Mouse (Mus musculus): ENCODE data around the gene Kcnk5. TPM values are rescaled to one million over a fixed set of nuclear protein-coding genes. Genes with fewer than 3 reads are reported as not detected.
A peak's percentile ranks its signal among the peaks of the same experiment; 100 is the strongest.

Kcnk5 gene
- polyA plus RNA-seq, 1 experiment from 2014 or later, result 5.2 TPM

- Histone ChIP-seq H3K4me1 (ENCODE audit: insufficient read depth, low read depth, low read length) (no peaks in the 10 kb centered on the region), H3K9ac (replicated peaks; ENCODE audit: low read depth) (no peak overlapping the region), H3K4me3 (ENCODE audit: low read depth, low read length) (no peak overlapping the region), H3K9me3 (ENCODE audit: low read length) (no peaks in the 10 kb centered on the region), H3K27ac (ENCODE audit: low read length) (no peak overlapping the region), H3K27me3 (replicated peaks; ENCODE audit: insufficient read depth, low read length) (no peaks in the 10 kb centered on the region), H3K4me2 (replicated peaks; ENCODE audit: low read depth, low read length) (no peak overlapping the region), H3K36me3 (ENCODE audit: insufficient read depth, low read length) (no peaks in the 10 kb centered on the region)
- DNase-seq (ENCODE audit: low spot score) (peak; percentile 29), ATAC-seq (no peak)
- TF ChIP-seq CTCF (IDR thresholded peaks at IDR 0.05), result no peak
- TF ChIP-seq EP300 (IDR thresholded peaks at IDR 0.05), result no peak
- WGBS, result 40% methylated on average over 4 of the region's 4 CpGs
These were observed 24.1 kb upstream of the Kcnk5 start for GRCm38 (mm10) chr14:20205747-20206146.

GRCm38 (mm10) chr14:20203301-20203700 is 21.7 kb upstream of the Kcnk5 start:
- DNase-seq (ENCODE audit: low spot score) (no peak), ATAC-seq (no peak)
- no peaks in the 10 kb centered on the region for H3K4me1 ChIP-seq (ENCODE audit: insufficient read depth, low read depth, low read length)
- no peaks in the 10 kb centered on the region for H3K36me3 ChIP-seq (ENCODE audit: insufficient read depth, low read length)
- WGBS, result 60% methylated on average over 4 of the region's 4 CpGs
- H3K4me3 ChIP-seq (ENCODE audit: low read depth, low read length), result no peak overlapping the region
- H3K9me3 ChIP-seq (ENCODE audit: low read length), result no peaks in the 10 kb centered on the region
- no peaks in the 10 kb centered on the region for H3K27me3 ChIP-seq (replicated peaks; ENCODE audit: insufficient read depth, low read length)
- H3K27ac ChIP-seq (ENCODE audit: low read length), result no peak overlapping the region
- H3K4me2 ChIP-seq (replicated peaks; ENCODE audit: low read depth, low read length), result no peak overlapping the region
- H3K9ac ChIP-seq (replicated peaks; ENCODE audit: low read depth), result no peak overlapping the region
- TF ChIP-seq EP300 (IDR thresholded peaks at IDR 0.05) (no peak), CTCF (IDR thresholded peaks at IDR 0.05) (no peak)

- ATAC-seq, result no peak
These were observed 21.1 kb upstream of the Kcnk5 start for GRCm38 (mm10) chr14:20202655-20203181.

GRCm38 (mm10) chr14:20201066-20201683 is 19.6 kb upstream of the Kcnk5 start:
- Histone ChIP-seq H3K9me3 (ENCODE audit: low read length) (no peaks in the 10 kb centered on the region), H3K4me2 (replicated peaks; ENCODE audit: low read depth, low read length) (no peak overlapping the region), H3K9ac (replicated peaks; ENCODE audit: low read depth) (no peak overlapping the region), H3K4me3 (ENCODE audit: low read depth, low read length) (no peak overlapping the region), H3K4me1 (ENCODE audit: insufficient read depth, low read depth, low read length) (no peaks in the 10 kb centered on the region), H3K27ac (ENCODE audit: low read length) (no peak overlapping the region), H3K36me3 (ENCODE audit: insufficient read depth, low read length) (no peaks in the 10 kb centered on the region), H3K27me3 (replicated peaks; ENCODE audit: insufficient read depth, low read length) (no peaks in the 10 kb centered on the region)
- WGBS, result 53% methylated on average over 8 of the region's 8 CpGs
- ATAC-seq (no peak), DNase-seq (ENCODE audit: low spot score) (no peak)
- no peak for TF ChIP-seq CTCF (IDR thresholded peaks at IDR 0.05)
- TF ChIP-seq EP300 (IDR thresholded peaks at IDR 0.05), result no peak

More at GRCm38 (mm10) chr14:20202655-20203181, 21.1 kb upstream of the Kcnk5 start:
- Histone ChIP-seq H3K9me3 (ENCODE audit: low read length) (no peaks in the 10 kb centered on the region), H3K4me2 (replicated peaks; ENCODE audit: low read depth, low read length) (no peak overlapping the region), H3K4me3 (ENCODE audit: low read depth, low read length) (no peak overlapping the region), H3K27ac (ENCODE audit: low read length) (no peak overlapping the region), H3K27me3 (replicated peaks; ENCODE audit: insufficient read depth, low read length) (no peaks in the 10 kb centered on the region), H3K4me1 (ENCODE audit: insufficient read depth, low read depth, low read length) (no peaks in the 10 kb centered on the region), H3K9ac (replicated peaks; ENCODE audit: low read depth) (no peak overlapping the region), H3K36me3 (ENCODE audit: insufficient read depth, low read length) (no peaks in the 10 kb centered on the region)
- no peak for DNase-seq (ENCODE audit: low spot score)
- WGBS, result 92% methylated on average over 5 of the region's 5 CpGs
- TF ChIP-seq CTCF (IDR thresholded peaks at IDR 0.05) (no peak), EP300 (IDR thresholded peaks at IDR 0.05) (no peak)

- no peak overlapping the region for H3K4me3 ChIP-seq (ENCODE audit: low read depth, low read length)
- no peak for DNase-seq (ENCODE audit: low spot score)
- TF ChIP-seq CTCF (IDR thresholded peaks at IDR 0.05) (no peak), EP300 (IDR thresholded peaks at IDR 0.05) (no peak)
These were observed 11.6 kb upstream of the Kcnk5 start for GRCm38 (mm10) chr14:20193103-20193715.

GRCm38 (mm10) chr14:20191136-20191735 is 9.6 kb upstream of the Kcnk5 start:
- no peak overlapping the region for H3K9ac ChIP-seq (replicated peaks; ENCODE audit: low read depth)
- H3K27me3 ChIP-seq (replicated peaks; ENCODE audit: insufficient read depth, low read length), result no peaks in the 10 kb centered on the region
- H3K4me2 ChIP-seq (replicated peaks; ENCODE audit: low read depth, low read length), result no peak overlapping the region
- WGBS, result 85% methylated on average over 5 of the region's 5 CpGs
- H3K4me3 ChIP-seq (ENCODE audit: low read depth, low read length), result no peak overlapping the region
- H3K36me3 ChIP-seq (ENCODE audit: insufficient read depth, low read length), result no peaks in the 10 kb centered on the region
- H3K27ac ChIP-seq (ENCODE audit: low read length), result no peak overlapping the region
- TF ChIP-seq CTCF (IDR thresholded peaks at IDR 0.05) (no peak), EP300 (IDR thresholded peaks at IDR 0.05) (no peak)
- H3K9me3 ChIP-seq (ENCODE audit: low read length), result no peaks in the 10 kb centered on the region
- DNase-seq (ENCODE audit: low spot score) (no peak), ATAC-seq (no peak)
- no peaks in the 10 kb centered on the region for H3K4me1 ChIP-seq (ENCODE audit: insufficient read depth, low read depth, low read length)

More at GRCm38 (mm10) chr14:20193103-20193715, 11.6 kb upstream of the Kcnk5 start:
- ATAC-seq, result no peak
- Histone ChIP-seq H3K36me3 (ENCODE audit: insufficient read depth, low read length) (no peaks in the 10 kb centered on the region), H3K4me2 (replicated peaks; ENCODE audit: low read depth, low read length) (no peak overlapping the region), H3K9me3 (ENCODE audit: low read length) (no peaks in the 10 kb centered on the region), H3K9ac (replicated peaks; ENCODE audit: low read depth) (no peak overlapping the region), H3K27ac (ENCODE audit: low read length) (no peak overlapping the region), H3K27me3 (replicated peaks; ENCODE audit: insufficient read depth, low read length) (no peaks in the 10 kb centered on the region), H3K4me1 (ENCODE audit: insufficient read depth, low read depth, low read length) (no peaks in the 10 kb centered on the region)
- 87% methylated on average over 4 of the region's 4 CpGs for WGBS
